Mouse (Mus musculus) spleen, adult 2 months (tissue): ENCODE measurements around the gene B4galt3.

Experiments used
- CTCF ChIP-seq: fragments of 200-500 bp; IDR thresholded peaks from 2 replicates; pipeline ENCODE4 v1.5.1; 2011; ENCODE audit warnings: mild to moderate bottlenecking, inconsistent platforms; ENCODE audit not compliant: insufficient read depth, insufficient read length, insufficient replicate concordance; ENCODE audit errors: extremely low read depth
- POLR2A ChIP-seq: fragments of 200-500 bp; IDR thresholded peaks from 2 replicates; pipeline ENCODE4 v1.6.1; 2011; ENCODE audit warnings: low read depth, low read length, inconsistent platforms

DNA sequence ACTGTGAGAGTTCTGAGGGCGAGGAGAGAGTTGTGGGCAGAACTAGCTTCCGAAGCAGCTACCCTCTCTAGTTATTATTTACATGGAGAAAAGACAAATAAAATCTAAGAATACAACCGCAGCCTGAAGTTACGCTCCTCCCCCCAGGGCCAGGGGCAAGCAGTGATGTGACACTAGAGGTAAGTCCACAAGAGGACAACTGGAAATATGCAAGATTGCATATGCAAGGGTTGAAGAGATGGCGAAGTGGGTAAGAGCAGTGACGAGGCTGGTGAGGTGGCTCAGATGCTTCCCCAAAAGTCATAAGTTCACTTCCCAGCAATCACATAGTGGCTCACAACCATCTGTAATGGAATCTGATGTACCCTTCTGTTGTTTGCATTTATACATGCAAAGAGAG is 47.0 kb upstream of the B4galt3 start:
- no peak for TF ChIP-seq POLR2A
- no peak for TF ChIP-seq CTCF
